8 mouse cellular contexts compared by ENCODE assay signal in the genomic region with DNA sequence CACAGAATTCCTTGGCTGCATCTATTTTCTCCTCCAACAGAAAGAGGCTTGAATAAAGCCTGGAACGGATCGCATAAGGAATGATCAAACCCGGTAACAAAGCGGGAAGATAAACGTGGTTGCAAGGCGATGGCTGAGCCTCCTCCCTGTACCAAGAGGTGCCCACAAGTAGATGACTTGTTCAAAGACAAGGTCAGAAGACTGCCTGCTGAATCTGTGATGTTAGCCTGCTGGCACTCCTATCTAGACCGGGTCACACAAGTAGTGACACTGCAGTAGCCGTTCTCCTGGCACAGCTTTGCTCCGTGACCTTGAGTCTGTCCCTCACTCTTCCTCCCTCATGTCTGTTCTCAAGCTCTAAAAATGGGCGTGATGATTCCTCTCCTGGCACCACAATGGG. TPM values are rescaled to one million over a fixed set of nuclear protein-coding genes. Genes with fewer than 3 reads are reported as not detected.
DNase-seq lines count a peak whose midpoint lies in the region; ATAC-seq and TF ChIP-seq lines count a peak whose summit lies in the region.

No protein-coding gene starts in this region.

- H3K27me3 ChIP-seq in lung, embryonic 14.5 days (ENCODE audit: insufficient read depth, low read length), result no peaks in the 10 kb centered on the region
- H3K27me3 ChIP-seq in heart, embryonic 15.5 days, result no peaks in the 10 kb centered on the region
- H3K27me3 ChIP-seq in midbrain, embryonic 11.5 days (ENCODE audit: control insufficient read depth, insufficient read depth, low read length), result no peaks in the 10 kb centered on the region
- H3K27me3 ChIP-seq in liver, postnatal 0 days (ENCODE audit: insufficient read depth, low read length), result peaks cover 41% of the 10 kb centered on the region

- no peak for TF ChIP-seq CTCF in lung, embryonic 14.5 days (IDR thresholded peaks at IDR 0.05; ENCODE audit: low read depth)
- TF ChIP-seq CTCF in liver, postnatal 0 days (IDR thresholded peaks at IDR 0.05; ENCODE audit: low read depth), result no peak

- peak overlapping the region; percentile 63; the same call in 1 of the 2 replicates for H3K4me3 ChIP-seq in lung, embryonic 14.5 days (ENCODE audit: low read depth, low read length)
- H3K4me3 ChIP-seq in heart, embryonic 15.5 days, result peak overlapping the region; percentile 74
- peak overlapping the region; percentile 69 for H3K4me3 ChIP-seq in midbrain, embryonic 11.5 days (ENCODE audit: low read depth, low read length)
- H3K4me3 ChIP-seq in liver, postnatal 0 days (ENCODE audit: low read depth, low read length), result no peak overlapping the region

- WGBS in lung, embryonic 14.5 days, result 20% methylated on average over 10 of the region's 10 CpGs
- WGBS in heart, embryonic 15.5 days, result 13% methylated on average over 10 of the region's 10 CpGs
- WGBS in midbrain, embryonic 11.5 days, result 9% methylated on average over 10 of the region's 10 CpGs
- 41% methylated on average over 10 of the region's 10 CpGs for WGBS in liver, postnatal 0 days (ENCODE audit: insufficient replicate concordance)

- no peak overlapping the region for H3K9ac ChIP-seq in lung, embryonic 14.5 days
- peak overlapping the region; percentile 48; the same call in 1 of the 2 replicates for H3K9ac ChIP-seq in heart, embryonic 15.5 days
- H3K9ac ChIP-seq in midbrain, embryonic 11.5 days (ENCODE audit: low read length), result peak overlapping the region; percentile 80
- H3K9ac ChIP-seq in liver, postnatal 0 days (replicated peaks), result no peak overlapping the region

- H3K36me3 ChIP-seq in lung, embryonic 14.5 days (ENCODE audit: insufficient read depth), result no peaks in the 10 kb centered on the region
- H3K36me3 ChIP-seq in heart, embryonic 15.5 days, result no peaks in the 10 kb centered on the region
- no peaks in the 10 kb centered on the region for H3K36me3 ChIP-seq in midbrain, embryonic 11.5 days (ENCODE audit: control insufficient read depth, insufficient read depth, low read length)
- H3K36me3 ChIP-seq in liver, postnatal 0 days (replicated peaks; ENCODE audit: insufficient read depth, low read length), result no peaks in the 10 kb centered on the region

- no peak for TF ChIP-seq EP300 in liver, postnatal 0 days (IDR thresholded peaks at IDR 0.05; ENCODE audit: low read depth)

- no peak for ATAC-seq in lung, embryonic 14.5 days (ENCODE audit: insufficient read depth)
- ATAC-seq in heart, embryonic 15.5 days (replicated peaks; ENCODE audit: insufficient number of reproducible peaks, insufficient read depth, low FRiP score, low read depth), result no peak
- no peak for ATAC-seq in midbrain, embryonic 11.5 days (ENCODE audit: low FRiP score)
- ATAC-seq in liver, postnatal 0 days, result no peak

- no peaks in the 10 kb centered on the region for H3K9me3 ChIP-seq in lung, embryonic 14.5 days (ENCODE audit: low read depth, low read length)
- no peaks in the 10 kb centered on the region for H3K9me3 ChIP-seq in heart, embryonic 15.5 days (replicated peaks)
- H3K9me3 ChIP-seq in midbrain, embryonic 11.5 days (ENCODE audit: control insufficient read depth, low read length), result no peaks in the 10 kb centered on the region
- H3K9me3 ChIP-seq in liver, postnatal 0 days (ENCODE audit: low read length), result no peaks in the 10 kb centered on the region

- peak overlapping the region; percentile 95 for H3K4me2 ChIP-seq in lung, embryonic 14.5 days
- H3K4me2 ChIP-seq in heart, embryonic 15.5 days, result peak overlapping the region; percentile 81
- peak overlapping the region; percentile 45 for H3K4me2 ChIP-seq in midbrain, embryonic 11.5 days
- no peak overlapping the region for H3K4me2 ChIP-seq in liver, postnatal 0 days (ENCODE audit: low read depth, low read length)

- H3K27ac ChIP-seq in lung, embryonic 14.5 days (ENCODE audit: low read depth), result no peak overlapping the region
- H3K27ac ChIP-seq in heart, embryonic 15.5 days, result peak overlapping the region; percentile 94
- H3K27ac ChIP-seq in midbrain, embryonic 11.5 days (ENCODE audit: low read depth, low read length), result peak overlapping the region; percentile 97
- no peak overlapping the region for H3K27ac ChIP-seq in liver, postnatal 0 days (ENCODE audit: low read depth)

- peaks cover 5% of the 10 kb centered on the region; the same call in 1 of the 2 replicates for H3K4me1 ChIP-seq in lung, embryonic 14.5 days (ENCODE audit: insufficient read depth)
- peaks cover 25% of the 10 kb centered on the region for H3K4me1 ChIP-seq in heart, embryonic 15.5 days (replicated peaks)
- peaks cover 31% of the 10 kb centered on the region for H3K4me1 ChIP-seq in midbrain, embryonic 11.5 days (ENCODE audit: control insufficient read depth, insufficient read depth, low read length)
- H3K4me1 ChIP-seq in liver, postnatal 0 days (ENCODE audit: insufficient read depth), result peaks cover 7% of the 10 kb centered on the region; the same call in 1 of the 2 replicates

- peak; percentile 42 for DNase-seq in lung, embryonic 14.5 days
- no peak for DNase-seq in lung, adult 18-20 months
- DNase-seq in cerebellum, postnatal 36 days, result peak; percentile 25 to 61
- DNase-seq in midbrain, embryonic 11.5 days (ENCODE audit: low spot score, missing footprints), result peak; percentile 96
- DNase-seq in liver, postnatal 0 days, result no peak
- DNase-seq in thymus, postnatal 25 days, result no peak
- DNase-seq in thymus, postnatal 4 days, result no peak

RNA-seq across cellular contexts. Expression of a gene that starts 2.4 kb away (rescaled TPM):
- polyA plus RNA-seq in lung, embryonic 14.5 days (2014; fragmentation: Nextera tagmentation; extraction: Ambion mirVana), result 72.2 and 73.3 TPM in 2 replicates
- 99.2 and 110 TPM in 2 replicates for polyA plus RNA-seq in heart, embryonic 15.5 days (2015; fragmentation: Nextera tagmentation; extraction: Ambion mirVana)
- 911 and 979 TPM in 2 replicates for polyA plus RNA-seq in midbrain, embryonic 11.5 days (2014; fragmentation: Nextera tagmentation; extraction: Ambion mirVana)
- polyA plus RNA-seq in liver, postnatal 0 days (2015; fragmentation: Nextera tagmentation; extraction: Ambion mirVana), result 1.2 and 1.3 TPM in 2 replicates

Comparison
In these comparisons a context has a peak if more than half of its experiments do, and no peak if none do; other contexts are left out.
1. DNase-seq: peak in lung, embryonic 14.5 days (single experiment), cerebellum, postnatal 36 days (2 of 2) and midbrain, embryonic 11.5 days (single experiment); none in lung, adult 18-20 months (0 of 2), liver, postnatal 0 days (single experiment), thymus, postnatal 25 days (single experiment) and thymus, postnatal 4 days (single experiment).
2. H3K27ac ChIP-seq: peak in heart, embryonic 15.5 days (single experiment) and midbrain, embryonic 11.5 days (single experiment); none in lung, embryonic 14.5 days (single experiment) and liver, postnatal 0 days (single experiment).
3. H3K9ac ChIP-seq: peak in heart, embryonic 15.5 days (single experiment) and midbrain, embryonic 11.5 days (single experiment); none in lung, embryonic 14.5 days (single experiment) and liver, postnatal 0 days (single experiment).
4. RNA of a gene that starts 2.4 kb away (polyA plus RNA-seq): 911 to 979 TPM in midbrain, embryonic 11.5 days, 99.2 to 110 TPM in heart, embryonic 15.5 days and 72.2 to 73.3 TPM in lung, embryonic 14.5 days; 1.2 to 1.3 TPM in liver, postnatal 0 days; every median in the first group is over 10 times any median in the second.